Comparison of ENCODE assay signal across 7 mouse cellular contexts in genomic region chr12:55154559-55155448, GRCm38 (mm10). TPM values are rescaled to one million over a fixed set of nuclear protein-coding genes. Genes with fewer than 3 reads are reported as not detected.
A peak's percentile ranks its signal among the peaks of the same experiment; 100 is the strongest.
DNase-seq lines count a peak whose midpoint lies in the region; ATAC-seq and TF ChIP-seq lines count a peak whose summit lies in the region.
"Not testable (repeated sequence)": the region's sequence is repeated elsewhere in the genome, so short reads cannot be mapped to it uniquely, and the experiment has no call there.

Srp54b (plus strand) TSS chr12:55155104.

- no CpG with 5 or more reads among the region's 57 CpGs for WGBS in forebrain, embryonic 15.5 days
- WGBS in heart, embryonic 12.5 days = no CpG with 5 or more reads among the region's 57 CpGs
- WGBS in lung, adult 2 months = no CpG with 5 or more reads among the region's 57 CpGs
- no CpG with 5 or more reads among the region's 57 CpGs for WGBS in neural tube, embryonic 12.5 days

- not testable (repeated sequence) for H3K4me2 ChIP-seq in forebrain, embryonic 15.5 days (replicated peaks); heart, embryonic 12.5 days; neural tube, embryonic 12.5 days (replicated peaks)

- not testable (repeated sequence) for TF ChIP-seq CTCF in brain, embryonic 14.5 days (IDR thresholded peaks at IDR 0.05; ENCODE audit: borderline replicate concordance, extremely low read depth, insufficient read depth, insufficient read length); lung, adult 2 months (IDR thresholded peaks at IDR 0.05; ENCODE audit: insufficient read depth, low read length)

- not testable (repeated sequence) for DNase-seq in brain, embryonic 14.5 days (ENCODE audit: low read depth); left cerebral cortex, adult 8-10 months (ENCODE audit: low spot score in 2 of 2); lung, adult 2 months

- ATAC-seq in forebrain, embryonic 15.5 days (replicated peaks) = peak; percentile 99
- ATAC-seq in heart, embryonic 12.5 days (ENCODE audit: insufficient number of reproducible peaks, low FRiP score) = peak; percentile 97
- ATAC-seq in inflammation-experienced regulatory T-cells, adult 6 months = peak; percentile 94
- ATAC-seq in neural tube, embryonic 12.5 days (ENCODE audit: low FRiP score, low read depth) = peak; percentile 99

- peak within 1 kb of the TSS; percentile 31 for H3K4me3 ChIP-seq in forebrain, embryonic 15.5 days
- peak within 1 kb of the TSS; percentile 37 for H3K4me3 ChIP-seq in heart, embryonic 12.5 days
- not testable (repeated sequence) for H3K4me3 ChIP-seq in lung, adult 2 months (replicated peaks; ENCODE audit: extremely low read depth, low read depth, low read length)
- 0 out of 2 replicates have a peak within 1 kb of the TSS, but pooled peaks have one; percentile 22 for H3K4me3 ChIP-seq in neural tube, embryonic 12.5 days

- TF ChIP-seq POLR2A in brain, embryonic 14.5 days (IDR thresholded peaks at IDR 0.05; ENCODE audit: borderline replicate concordance, extremely low read depth, insufficient read depth, insufficient read length, poor library complexity, severe bottlenecking); lung, adult 2 months (IDR thresholded peaks at IDR 0.05; ENCODE audit: borderline replicate concordance, extremely low read depth, low read depth, low read length): not testable (repeated sequence)

- H3K9ac ChIP-seq in forebrain, embryonic 15.5 days (replicated peaks); heart, embryonic 12.5 days; neural tube, embryonic 12.5 days: not testable (repeated sequence)

- H3K27ac ChIP-seq in forebrain, embryonic 15.5 days (replicated peaks); heart, embryonic 12.5 days (ENCODE audit: poor library complexity, severe bottlenecking); neural tube, embryonic 12.5 days: not testable (repeated sequence)

- not testable (repeated sequence) for H3K27me3 ChIP-seq in forebrain, embryonic 15.5 days; heart, embryonic 12.5 days (replicated peaks); neural tube, embryonic 12.5 days (replicated peaks)

- H3K36me3 ChIP-seq in forebrain, embryonic 15.5 days; heart, embryonic 12.5 days; neural tube, embryonic 12.5 days: not testable (repeated sequence)

- H3K9me3 ChIP-seq in forebrain, embryonic 15.5 days; heart, embryonic 12.5 days (replicated peaks); neural tube, embryonic 12.5 days: not testable (repeated sequence)

- H3K4me1 ChIP-seq in forebrain, embryonic 15.5 days; heart, embryonic 12.5 days (replicated peaks); lung, adult 2 months (ENCODE audit: control insufficient read depth, insufficient read depth, low read length); neural tube, embryonic 12.5 days: not testable (repeated sequence)

RNA-seq across cellular contexts. Expression of gene Srp54b, which starts in this region (rescaled TPM):
- 39.5 and 43.3 TPM in 2 replicates for polyA plus RNA-seq in brain, embryonic 14.5 days (2012; rRNA removed)
- polyA plus RNA-seq in forebrain, embryonic 15.5 days (2015; fragmentation: Nextera tagmentation; extraction: Ambion mirVana) = 68.3 and 71.9 TPM in 2 replicates
- polyA plus RNA-seq in heart, embryonic 12.5 days (2016; fragmentation: Nextera tagmentation; extraction: Ambion mirVana) = 48.5 and 51.2 TPM in 2 replicates
- 10 to 100 TPM; 32.8 to 49.1 (median 34.4) TPM for polyA plus RNA-seq in inflammation-experienced regulatory T-cells, adult 6 months (2017; shearing (Covaris generic))
- 10 to 100 TPM; 26.7 to 57.9 (median 45.6) TPM for total RNA-seq in left cerebral cortex, adult 8-10 months (2022)
- polyA plus RNA-seq in lung, adult 2 months (2012; rRNA removed) = 15.9 and 27.4 TPM in 2 replicates
- polyA plus RNA-seq in neural tube, embryonic 12.5 days (2016; fragmentation: Nextera tagmentation; extraction: Ambion mirVana) = 58.2 and 65.5 TPM in 2 replicates
